Mouse (Mus musculus): ENCODE measurements around the gene Klhdc7a. TPM values are rescaled to one million over a fixed set of nuclear protein-coding genes. Genes with fewer than 3 reads are reported as not detected.

Gene Klhdc7a
- total and polyA plus RNA-seq, 3 experiments, result under 0.01 TPM; not detected in 2

DNA sequence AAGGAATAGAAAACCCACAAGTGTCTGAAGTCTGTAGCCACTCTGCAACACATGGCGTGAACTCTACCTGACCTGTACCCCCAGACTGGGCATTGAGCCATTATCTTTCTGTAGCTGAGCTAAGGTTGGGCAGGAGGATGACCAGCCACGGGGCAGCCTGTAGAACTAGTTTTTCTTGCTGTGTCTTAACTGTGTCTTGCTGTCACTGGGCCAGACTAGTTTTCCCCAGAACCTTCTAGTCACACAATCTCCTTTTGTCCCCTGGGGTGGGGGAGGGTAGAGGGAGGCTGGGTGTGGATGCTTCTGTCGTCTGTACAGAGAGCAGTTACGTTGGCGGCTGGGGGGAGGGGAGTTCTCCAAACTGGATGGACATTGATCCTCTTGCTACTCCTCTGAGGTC, 10.9 kb upstream of the Klhdc7a start:
- Histone ChIP-seq H3K27me3 (ENCODE audit: control insufficient read depth in 1 of 2, insufficient read depth in 2 of 2, low read length in 2 of 2) (no peaks in the 10 kb centered on the region), H3K9ac (ENCODE audit: control insufficient read depth, low read depth, low read length, poor library complexity, severe bottlenecking) (no peak overlapping the region), H3K36me3 (ENCODE audit: control insufficient read depth in 1 of 2, insufficient read depth in 2 of 2, low read length in 2 of 2) (no peaks in the 10 kb centered on the region), H3K4me3 (ENCODE audit: control insufficient read depth in 1 of 2, insufficient read depth in 1 of 2, low read depth in 2 of 2, low read length in 2 of 2) (no peak overlapping the region), H3K4me1 (ENCODE audit: control insufficient read depth in 1 of 2, insufficient read depth in 2 of 2, low read length in 2 of 2) (no peaks in the 10 kb centered on the region), H3K79me2 (ENCODE audit: control insufficient read depth, insufficient read depth, low read length, poor library complexity) (no peaks in the 10 kb centered on the region), H3K27ac (ENCODE audit: control insufficient read depth, low read depth, low read length) (no peak overlapping the region), H3K9me3 (replicated peaks; ENCODE audit: insufficient read depth, low read length) (no peaks in the 10 kb centered on the region)
- TF ChIP-seq SMC3 (IDR thresholded peaks at IDR 0.05; ENCODE audit: low read depth, low read length) (no peak), NRF1 (IDR thresholded peaks at IDR 0.05; ENCODE audit: insufficient read depth, low read depth, low read length, poor library complexity, severe bottlenecking) (no peak), TBP (IDR thresholded peaks at IDR 0.05; ENCODE audit: low read depth, low read length) (no peak), USF1 (IDR thresholded peaks at IDR 0.05; ENCODE audit: low read depth, low read length) (no peak), ETS1 (IDR thresholded peaks at IDR 0.05; ENCODE audit: low read depth, low read length) (no peak), POLR2AphosphoS2 (IDR thresholded peaks at IDR 0.05; ENCODE audit: low read length) (no peak), UBTF (IDR thresholded peaks at IDR 0.05; ENCODE audit: borderline replicate concordance, insufficient read depth, low read depth, low read length) (no peak), MAX (IDR thresholded peaks at IDR 0.05; ENCODE audit: low read length) (no peak), RAD21 (IDR thresholded peaks at IDR 0.05; ENCODE audit: low read depth, low read length) (no peak), CHD1 (IDR thresholded peaks at IDR 0.05; ENCODE audit: low read depth, low read length) (no peak), HCFC1 (IDR thresholded peaks at IDR 0.05; ENCODE audit: low read depth, low read length) (no peak), ZKSCAN1 (IDR thresholded peaks at IDR 0.05; ENCODE audit: low read depth, low read length) (no peak), MAZ (IDR thresholded peaks at IDR 0.05; ENCODE audit: low read depth, low read length) (no peak), ELF1 (IDR thresholded peaks at IDR 0.05; ENCODE audit: low read depth, low read length) (no peak), ZNF384 (IDR thresholded peaks at IDR 0.05; ENCODE audit: low read depth, low read length) (no peak), E2F4 (IDR thresholded peaks at IDR 0.05; ENCODE audit: borderline replicate concordance, low read depth, low read length) (no peak), BHLHE40 (IDR thresholded peaks at IDR 0.05; ENCODE audit: borderline replicate concordance, low read depth, low read length) (no peak)
- no peak for DNase-seq (ENCODE audit: low read depth, low spot score)

DNA sequence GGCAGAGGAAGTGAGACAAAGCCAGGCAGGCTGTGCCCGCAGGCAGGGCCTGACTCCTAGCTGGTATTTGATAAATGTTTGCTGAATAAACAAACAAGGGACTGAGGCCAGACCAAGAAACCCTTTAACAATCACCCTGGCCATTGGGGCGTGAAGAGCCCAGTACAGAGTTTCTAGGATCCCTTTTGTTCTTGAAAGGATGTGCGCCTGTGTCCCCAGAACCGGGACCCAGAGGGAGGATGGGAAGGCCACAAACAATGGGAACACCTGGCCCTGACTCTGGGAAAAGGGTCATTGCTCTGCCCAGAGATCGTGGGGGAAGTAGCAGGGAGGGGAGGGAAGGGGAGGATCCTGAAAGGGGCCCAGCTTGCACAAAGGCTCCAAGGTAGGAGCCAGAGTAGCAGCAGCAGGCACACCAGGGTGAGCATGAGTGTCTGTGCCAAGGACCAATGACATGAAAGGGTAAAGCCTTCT, 9.5 kb upstream of the Klhdc7a start:
- DNase-seq (ENCODE audit: low read depth, low spot score), result no peak
- no peaks in the 10 kb centered on the region for H3K9me3 ChIP-seq (replicated peaks; ENCODE audit: insufficient read depth, low read length)

More for the DNA sequence above, 9.5 kb upstream of the Klhdc7a start:
- Histone ChIP-seq H3K27ac (ENCODE audit: control insufficient read depth, low read depth, low read length) (no peak overlapping the region), H3K4me1 (ENCODE audit: control insufficient read depth in 1 of 2, insufficient read depth in 2 of 2, low read length in 2 of 2) (no peaks in the 10 kb centered on the region), H3K9ac (ENCODE audit: control insufficient read depth, low read depth, low read length, poor library complexity, severe bottlenecking) (no peak overlapping the region), H3K36me3 (ENCODE audit: control insufficient read depth in 1 of 2, insufficient read depth in 2 of 2, low read length in 2 of 2) (no peaks in the 10 kb centered on the region), H3K4me3 (ENCODE audit: control insufficient read depth in 1 of 2, insufficient read depth in 1 of 2, low read depth in 2 of 2, low read length in 2 of 2) (no peak overlapping the region), H3K27me3 (ENCODE audit: control insufficient read depth in 1 of 2, insufficient read depth in 2 of 2, low read length in 2 of 2) (no peaks in the 10 kb centered on the region), H3K79me2 (ENCODE audit: control insufficient read depth, insufficient read depth, low read length, poor library complexity) (no peaks in the 10 kb centered on the region)
- TF ChIP-seq MAFK (IDR thresholded peaks at IDR 0.05; ENCODE audit: borderline replicate concordance, low read depth, low read length) (no peak), MAX (IDR thresholded peaks at IDR 0.05; ENCODE audit: low read length) (no peak), BHLHE40 (IDR thresholded peaks at IDR 0.05; ENCODE audit: borderline replicate concordance, low read depth, low read length) (no peak), MAZ (IDR thresholded peaks at IDR 0.05; ENCODE audit: low read depth, low read length) (no peak), POLR2A (IDR thresholded peaks at IDR 0.05; ENCODE audit: control insufficient read depth in 1 of 2, insufficient read depth in 1 of 2, low read depth in 1 of 2, low read length in 2 of 2, poor library complexity in 1 of 2) (no peak), ZC3H11A (IDR thresholded peaks at IDR 0.05; ENCODE audit: low read depth, low read length) (no peak), GABPA (IDR thresholded peaks at IDR 0.05; ENCODE audit: low read depth, low read length) (no peak), SMC3 (IDR thresholded peaks at IDR 0.05; ENCODE audit: low read depth, low read length) (no peak), MXI1 (IDR thresholded peaks at IDR 0.05; ENCODE audit: low read depth, low read length) (no peak), POLR2AphosphoS2 (IDR thresholded peaks at IDR 0.05; ENCODE audit: low read length) (no peak), NRF1 (IDR thresholded peaks at IDR 0.05; ENCODE audit: insufficient read depth, low read depth, low read length, poor library complexity, severe bottlenecking) (no peak), ZNF384 (IDR thresholded peaks at IDR 0.05; ENCODE audit: low read depth, low read length) (no peak)

All from MEL (cell line).